Mouse (Mus musculus) left cerebral cortex, postnatal 14 days (tissue): ENCODE results near the gene Nlrc5. TPM values are rescaled to one million over a fixed set of nuclear protein-coding genes. Genes with fewer than 3 reads are reported as not detected.
"Not testable (repeated sequence)": the region's sequence is repeated elsewhere in the genome, so short reads cannot be mapped to it uniquely, and the experiment has no call there.

Experiments used
- DNase-seq, 2 experiments: peaks; one replicate each; pipeline ENCODE4 v3.0.0; 2021 to 2022; ENCODE audit warnings: low spot score in 2 of 2, mixed read lengths in 1 of 2
- intact Hi-C: fragments of 180-260 bp; cut with DNase I; formaldehyde crosslinking; loops from one replicate; pipeline ENCODE4 v1.15.1; 2025
- long read RNA-seq, 2 experiments: library from polyadenylated mRNA; stranded (forward); transcript quantifications; one replicate each; pipeline ENCODE4 v2.0.0; 2021
- total RNA-seq, 2 experiments: library from RNA; stranded (reverse); gene quantifications; 2 replicates each; pipeline ENCODE4 v1.2.3; 2021

The Nlrc5 gene
- under 1 TPM; 0.24 to 0.30 TPM for total RNA-seq
- long read RNA-seq, experiment 1 = 0 reads
- long read RNA-seq, experiment 2 = 0 reads

DNA sequence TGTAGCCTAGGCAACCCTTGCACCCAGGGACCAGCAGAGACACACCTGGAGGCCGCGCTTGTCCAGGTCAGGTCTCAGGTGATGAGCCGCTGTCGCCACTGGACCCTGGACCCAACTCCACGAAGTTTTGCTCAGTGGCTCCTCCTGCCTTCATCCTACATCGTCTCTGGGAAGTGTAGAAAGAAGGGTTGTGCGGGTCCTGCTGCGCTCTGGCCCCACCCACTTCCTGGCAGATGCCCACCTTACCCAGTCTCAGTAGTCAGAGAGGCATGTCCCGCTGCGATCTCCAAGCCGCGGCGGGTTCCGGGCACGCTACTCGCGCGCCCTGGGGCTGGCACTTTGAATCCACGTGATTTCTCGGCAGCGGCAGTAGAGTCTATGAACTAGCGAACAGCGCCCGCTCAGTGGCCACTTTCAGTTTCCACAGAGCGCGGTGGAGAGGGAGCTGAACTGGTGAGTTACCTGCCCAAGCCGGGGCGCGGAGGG, at the start of gene Nlrc5:
Gene Nlrc5, plus strand, starts transcription at position 376 of the 486 bp plus-strand sequence.
- intact Hi-C loops = no loop called here
- DNase-seq = peak; percentile 9 to 50

DNA sequence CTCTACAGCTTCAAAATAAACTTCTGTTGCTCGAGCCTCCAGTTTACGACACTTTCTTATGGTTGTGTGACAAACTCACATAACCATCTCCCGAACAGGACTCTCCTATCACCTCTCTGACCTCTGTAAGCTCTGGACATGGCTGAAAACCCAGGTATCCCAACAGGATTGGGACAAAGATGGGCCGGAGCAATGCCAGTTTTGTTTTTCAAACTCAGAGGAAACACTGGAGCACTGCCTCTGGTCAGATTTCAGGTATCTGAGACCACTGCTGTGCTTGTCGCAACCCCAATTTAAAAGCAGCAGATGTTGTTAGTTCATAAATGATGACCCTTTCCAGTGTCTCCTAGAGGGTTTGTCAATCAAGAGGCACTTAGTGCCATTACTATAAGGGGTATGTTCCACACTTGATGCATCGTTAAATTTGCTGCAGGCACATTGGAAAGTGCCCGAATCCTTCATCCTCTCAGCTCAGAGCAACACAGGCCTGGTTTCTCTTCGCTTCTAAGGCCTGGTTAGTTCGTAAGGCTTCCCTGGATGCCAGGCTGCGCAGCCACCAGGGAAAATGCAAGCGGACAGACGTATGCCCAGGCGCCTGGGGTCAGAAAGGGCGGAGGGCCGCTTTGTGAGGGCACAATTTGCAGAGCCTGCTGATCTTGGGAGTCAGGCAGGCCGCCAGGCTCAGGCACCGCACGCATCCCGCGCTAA, 48.5 kb upstream of the Nlrc5 start:
- intact Hi-C loops = loop anchor here (5.0 kb wide), 1 partner anchor 43 kb away; no protein-coding TSS in a partner anchor
- no peak for DNase-seq

DNA sequence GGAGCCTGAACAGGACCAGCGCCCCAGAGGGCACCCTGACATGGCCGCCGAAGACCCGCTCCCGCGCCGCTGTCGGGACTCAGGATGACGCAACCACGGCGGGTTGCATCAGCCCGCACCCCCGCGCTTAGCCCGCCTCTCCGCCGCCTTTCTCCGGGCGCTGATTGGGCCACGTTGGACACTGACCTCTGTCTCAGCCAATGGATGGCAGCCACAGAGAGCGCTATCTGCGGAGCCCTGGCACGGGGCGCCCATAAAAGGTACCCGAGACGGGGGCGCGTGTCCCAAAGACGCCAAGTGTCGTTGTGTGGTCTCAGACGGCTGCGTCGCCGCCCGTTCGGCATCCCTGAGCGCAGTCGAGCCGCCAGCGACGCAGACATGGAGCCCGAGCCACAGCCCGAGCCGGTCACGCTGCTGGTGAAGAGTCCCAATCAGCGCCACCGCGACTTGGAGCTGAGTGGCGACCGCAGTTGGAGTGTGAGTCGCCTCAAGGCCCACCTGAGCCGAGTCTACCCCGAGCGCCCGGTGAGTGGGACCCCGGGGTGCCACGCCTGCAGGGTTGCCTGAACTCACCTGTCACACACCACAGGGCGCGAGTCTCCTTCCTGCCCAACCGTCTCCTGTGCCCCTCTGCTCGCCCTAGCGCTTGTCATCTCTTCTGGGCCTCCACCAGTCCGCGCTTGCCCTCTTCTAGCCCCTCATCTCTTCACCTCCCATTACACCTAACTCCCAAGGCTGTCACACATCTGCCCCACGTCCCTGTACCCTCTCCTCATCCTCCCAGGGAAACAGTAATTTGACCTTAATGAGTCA, 47.7 kb upstream of the Nlrc5 start, which contains the start of gene Herpud1:
Gene Herpud1, plus strand, starts transcription at position 225 of the 813 bp plus-strand sequence.
- DNase-seq = peak; percentile 98 to 99
- intact Hi-C loops = loop anchor here (5.0 kb wide), 1 partner anchor 44 kb away; no protein-coding TSS in a partner anchor

DNA sequence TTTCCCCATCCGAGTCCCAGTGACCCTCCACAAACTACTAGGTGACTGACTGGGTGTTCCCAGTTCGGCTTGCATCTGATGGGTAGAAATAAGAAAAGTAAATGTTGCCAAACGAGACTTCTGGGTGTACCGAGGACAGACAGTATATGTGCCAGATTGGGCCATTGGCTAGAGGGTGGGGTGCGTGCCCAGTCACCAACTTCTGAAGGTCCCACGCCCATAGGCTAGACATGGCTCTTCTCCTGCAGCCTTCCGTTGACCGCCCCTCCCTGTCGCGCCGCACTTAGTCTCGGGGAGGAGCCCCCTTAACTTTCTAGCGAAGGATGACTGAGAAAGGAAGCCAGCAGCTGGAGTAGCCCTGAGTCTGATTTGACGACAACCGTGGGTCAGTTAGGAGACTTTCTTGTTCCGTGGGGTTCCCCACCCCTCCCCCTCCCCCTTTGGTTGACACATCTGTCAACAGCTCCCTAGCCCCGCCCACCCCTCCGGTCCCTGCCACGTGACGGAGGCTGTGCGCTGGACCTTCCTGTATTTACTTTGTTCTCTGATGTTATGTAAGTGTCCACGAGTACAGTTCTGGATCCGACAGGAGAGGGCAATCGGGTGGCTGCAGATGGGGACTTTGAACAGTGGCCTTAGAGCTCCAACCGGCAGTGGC, 47.0 kb upstream of the Nlrc5 start:
- intact Hi-C loops = loop anchor here (5.0 kb wide), 1 partner anchor 45 kb away; no protein-coding TSS in a partner anchor
- DNase-seq = peak; percentile 66 to 89

DNA sequence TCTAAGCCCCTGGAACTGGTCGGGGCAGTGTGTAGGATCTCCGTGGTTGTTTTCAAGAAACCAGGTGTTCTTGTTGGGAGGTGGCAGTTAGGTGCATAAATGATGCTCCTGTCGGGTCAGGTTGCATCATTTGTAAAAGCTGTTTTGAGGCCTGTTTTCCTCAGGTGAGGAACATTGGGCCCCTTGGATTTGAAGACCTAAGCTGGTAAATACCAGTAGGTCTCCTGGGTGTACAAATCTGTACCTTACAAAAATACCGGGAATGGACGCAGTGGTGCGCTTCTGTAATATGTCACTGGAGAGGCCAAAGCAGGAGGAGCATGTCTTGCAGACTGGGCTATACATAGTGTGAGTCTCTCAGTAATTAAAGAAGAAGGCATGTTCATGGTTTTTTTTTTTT, 46.4 kb upstream of the Nlrc5 start:
- no peak for DNase-seq

DNA sequence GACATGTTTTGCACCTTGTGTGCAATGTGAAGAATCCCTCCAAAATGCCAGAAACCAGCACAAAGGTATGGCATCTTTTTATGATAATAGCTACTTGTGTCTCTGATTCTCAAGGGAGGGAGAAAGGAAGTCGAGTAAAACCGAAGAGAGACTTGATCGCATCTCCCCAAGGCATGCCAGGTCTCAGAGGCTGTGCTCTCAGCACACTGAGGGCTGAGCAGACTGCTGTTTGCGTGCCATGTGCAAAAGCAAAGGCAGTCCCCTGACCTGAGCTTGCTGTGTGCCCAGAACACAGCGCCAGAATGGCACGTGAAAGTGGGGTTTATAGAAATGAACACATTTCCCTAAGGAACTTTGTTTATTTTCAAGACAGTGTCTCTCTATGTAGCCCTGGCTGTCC, 44.6 kb upstream of the Nlrc5 start:
- intact Hi-C loops = loop anchor here (5.0 kb wide), 1 partner anchor 47 kb away; no protein-coding TSS in a partner anchor
- DNase-seq = no peak

More for the DNA sequence above, 46.4 kb upstream of the Nlrc5 start:
- intact Hi-C loops = loop anchor here (5.0 kb wide), 1 partner anchor 45 kb away; no protein-coding TSS in a partner anchor

DNA sequence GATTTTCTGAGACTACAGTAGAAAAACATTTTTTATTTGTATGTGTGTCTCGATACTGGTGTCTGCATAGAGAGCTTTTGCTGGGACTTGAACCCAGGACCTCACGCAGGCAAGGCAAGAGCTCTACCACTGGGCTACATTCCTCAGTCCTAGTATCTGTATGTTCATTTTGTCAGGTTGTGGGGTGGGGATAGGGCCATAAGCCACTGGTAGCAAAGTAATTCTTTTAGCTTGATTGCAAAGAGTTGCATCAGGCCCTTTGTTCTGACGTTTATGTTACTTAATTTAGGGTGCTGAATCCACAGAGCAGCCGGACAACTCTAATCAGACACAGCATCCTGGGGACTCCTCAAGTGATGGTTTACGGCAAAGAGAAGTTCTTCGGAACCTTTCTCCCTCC, 43.7 kb upstream of the Nlrc5 start:
- DNase-seq = no peak
- intact Hi-C loops = no loop called here

DNA sequence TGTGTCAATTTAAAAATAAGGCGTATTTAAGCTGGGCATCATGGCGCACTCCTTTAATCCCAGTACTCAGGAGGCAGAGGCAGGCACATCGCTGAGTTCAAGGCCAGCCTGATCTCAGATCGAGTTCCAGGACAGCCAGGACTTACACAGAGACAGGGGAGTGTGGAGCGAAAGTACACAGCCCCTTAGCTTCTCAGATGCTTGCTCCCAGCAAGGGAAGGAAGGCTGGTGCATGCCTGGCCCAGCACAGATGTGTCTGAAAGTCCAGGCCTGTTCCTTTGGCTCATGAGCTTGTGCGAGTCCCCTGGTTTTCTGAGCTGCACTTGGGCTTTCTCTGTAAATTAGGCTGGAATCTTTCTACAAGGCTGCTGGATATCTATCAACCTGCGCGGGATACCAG, 43.2 kb upstream of the Nlrc5 start:
- intact Hi-C loops = no loop called here

DNA sequence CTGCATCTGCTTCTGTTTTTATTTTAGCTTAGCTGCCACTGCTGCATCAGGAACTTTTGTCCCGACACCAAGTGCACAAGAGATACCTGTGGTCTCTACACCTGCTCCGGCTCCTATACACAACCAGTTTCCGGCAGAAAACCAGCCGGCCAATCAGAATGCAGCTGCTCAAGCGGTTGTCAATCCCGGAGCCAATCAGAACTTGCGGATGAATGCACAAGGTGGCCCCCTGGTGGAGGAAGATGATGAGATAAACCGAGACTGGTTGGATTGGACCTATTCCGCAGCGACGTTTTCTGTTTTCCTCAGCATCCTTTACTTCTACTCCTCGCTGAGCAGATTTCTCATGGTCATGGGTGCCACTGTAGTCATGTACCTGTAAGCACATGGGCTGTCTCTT, 42.0 kb upstream of the Nlrc5 start:
- intact Hi-C loops = no loop called here
- peak; percentile 56 to 77 for DNase-seq

More for the DNA sequence above, 43.2 kb upstream of the Nlrc5 start:
- no peak for DNase-seq

DNA sequence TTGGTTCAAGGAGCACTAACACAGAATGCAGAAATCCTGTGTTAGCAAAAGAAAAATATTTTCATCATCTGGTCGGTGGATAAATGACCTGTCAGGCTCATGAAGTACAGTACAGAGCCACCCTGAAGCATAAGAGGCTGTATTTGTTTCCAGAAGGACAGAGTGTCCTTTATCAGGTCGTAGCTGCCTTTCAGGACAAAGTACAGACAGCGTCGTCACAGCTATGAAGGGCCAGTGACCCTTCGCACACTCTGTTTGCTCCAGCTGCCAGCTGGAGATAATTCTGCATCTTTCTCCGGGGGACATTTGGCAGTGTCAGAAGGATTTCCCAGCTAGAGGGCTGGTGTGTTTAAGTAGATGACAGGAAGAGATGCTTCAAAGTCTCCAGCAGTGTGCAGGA, 41.5 kb upstream of the Nlrc5 start:
- intact Hi-C loops = no loop called here
- DNase-seq = no peak

DNA sequence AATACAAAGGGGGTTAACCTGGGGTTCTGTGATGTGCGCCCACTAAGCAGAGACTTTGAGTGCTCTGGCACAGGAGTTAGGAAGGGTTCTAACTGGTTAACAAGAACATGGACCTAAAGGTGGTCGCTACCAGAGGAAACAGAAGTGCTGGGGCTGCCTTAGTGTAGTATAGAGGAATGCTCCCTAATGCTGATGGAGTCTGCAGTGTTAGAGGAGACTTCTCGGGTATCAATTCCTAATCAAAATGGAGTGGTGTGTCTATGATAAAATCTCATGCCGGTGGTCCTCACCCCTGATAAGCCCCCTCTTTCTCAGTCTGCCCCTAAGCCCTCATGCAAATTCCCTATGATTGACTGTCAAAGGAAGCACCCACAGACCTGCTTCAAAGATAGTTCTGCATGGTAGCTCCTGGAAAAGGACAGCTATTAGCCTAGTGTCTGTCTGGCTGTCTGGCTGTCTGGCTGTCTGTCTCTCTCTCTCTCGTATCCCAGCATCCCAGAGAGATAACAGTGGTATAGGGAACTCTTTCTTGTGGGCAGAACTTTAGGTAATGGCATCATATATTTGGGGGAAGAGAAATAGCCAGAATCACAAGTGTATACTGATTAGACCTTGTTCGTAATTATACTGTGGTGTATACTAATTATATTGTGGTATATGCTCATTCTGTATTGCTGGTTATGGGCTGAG, 38.2 kb upstream of the Nlrc5 start:
- DNase-seq = no peak
- intact Hi-C loops = loop anchor here (2.0 kb wide), 1 partner anchor 53 kb away; no protein-coding TSS in a partner anchor

DNA sequence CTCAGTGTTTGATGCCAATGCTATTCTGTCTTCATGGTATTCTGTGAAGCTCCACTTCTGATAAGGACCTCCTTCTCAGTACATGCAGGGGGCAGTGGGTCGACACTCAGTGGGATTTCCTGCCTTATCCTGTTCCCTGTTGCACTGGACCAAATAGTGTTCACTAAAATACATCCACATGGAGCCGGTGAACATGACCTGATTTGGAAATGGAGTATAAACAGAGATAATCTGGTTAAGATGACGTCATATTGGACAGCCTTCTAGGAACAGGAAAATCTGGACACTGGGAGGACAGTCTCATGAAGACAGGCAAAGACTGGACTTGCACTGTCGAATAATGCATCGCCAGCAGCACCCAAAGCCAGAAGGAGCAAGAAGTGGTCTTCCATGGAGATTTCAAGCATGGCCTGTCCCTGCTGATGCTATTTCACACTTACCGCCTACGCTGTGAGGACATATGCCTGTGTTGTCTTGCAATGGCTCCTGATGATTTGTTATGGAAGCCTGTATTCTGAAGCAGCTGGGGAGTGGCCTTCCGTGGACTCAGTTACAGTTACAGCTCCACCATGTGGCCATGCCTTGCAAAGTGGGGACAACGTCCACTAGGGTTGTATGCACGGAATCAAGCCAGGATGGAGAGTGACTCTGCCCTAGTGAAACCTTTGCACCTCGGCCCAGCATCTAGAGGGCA, 37.0 kb upstream of the Nlrc5 start:
- DNase-seq = peak; percentile 49 to 75

DNA sequence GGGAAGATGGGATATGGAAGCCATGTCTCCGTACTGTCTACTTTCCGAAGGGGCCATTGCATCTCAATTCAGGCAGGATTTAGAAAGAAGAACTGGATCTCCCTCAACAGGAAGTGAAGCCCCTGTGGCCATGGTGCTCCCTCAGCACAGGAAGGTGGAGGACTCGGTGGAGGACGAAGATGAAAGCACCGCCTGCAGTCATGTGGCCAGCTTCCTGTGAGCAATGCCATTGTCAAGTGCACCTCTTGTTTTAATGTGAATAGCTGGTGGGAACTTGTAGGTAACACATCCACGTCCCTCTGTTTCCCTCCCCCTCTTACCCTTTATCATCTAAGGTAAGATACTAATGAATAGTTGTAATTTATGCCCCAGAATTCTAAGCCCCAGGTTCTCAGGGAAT, 35.6 kb upstream of the Nlrc5 start:
- intact Hi-C loops = no loop called here

More for the DNA sequence above, 37.0 kb upstream of the Nlrc5 start:
- intact Hi-C loops = loop anchor here (2.0 kb wide), 1 partner anchor 54 kb away; no protein-coding TSS in a partner anchor

DNA sequence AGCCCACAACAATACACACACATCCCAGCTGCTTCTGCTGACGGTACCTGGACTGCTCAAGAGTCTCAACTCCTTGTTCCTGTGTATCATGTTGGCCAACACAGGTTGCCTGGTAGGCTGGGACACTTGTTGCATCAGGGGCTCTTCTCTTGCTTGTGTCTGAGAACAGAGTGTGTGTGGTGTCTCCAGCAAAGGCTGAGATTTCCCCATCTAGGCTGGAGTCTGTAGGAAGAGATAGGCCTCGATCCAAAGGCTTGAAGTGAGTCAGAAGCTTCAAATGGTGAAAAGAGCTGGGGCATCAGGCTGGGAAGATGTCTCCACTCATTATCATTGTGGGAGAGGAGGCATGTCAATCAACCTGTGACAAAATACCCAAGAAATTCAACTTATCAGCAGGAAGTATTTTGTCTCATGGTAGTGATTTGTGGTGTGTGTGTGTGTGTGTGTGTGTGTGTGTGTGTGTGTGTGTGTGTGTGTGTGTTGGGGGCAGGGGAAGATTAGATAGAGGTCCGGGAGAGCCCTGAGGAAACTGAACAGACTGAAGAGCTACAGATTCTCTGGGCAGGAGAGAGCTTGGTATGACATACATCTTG, 34.7 kb upstream of the Nlrc5 start:
- no peak for DNase-seq
- intact Hi-C loops = no loop called here

More for the DNA sequence above, 35.6 kb upstream of the Nlrc5 start:
- DNase-seq = no peak

DNA sequence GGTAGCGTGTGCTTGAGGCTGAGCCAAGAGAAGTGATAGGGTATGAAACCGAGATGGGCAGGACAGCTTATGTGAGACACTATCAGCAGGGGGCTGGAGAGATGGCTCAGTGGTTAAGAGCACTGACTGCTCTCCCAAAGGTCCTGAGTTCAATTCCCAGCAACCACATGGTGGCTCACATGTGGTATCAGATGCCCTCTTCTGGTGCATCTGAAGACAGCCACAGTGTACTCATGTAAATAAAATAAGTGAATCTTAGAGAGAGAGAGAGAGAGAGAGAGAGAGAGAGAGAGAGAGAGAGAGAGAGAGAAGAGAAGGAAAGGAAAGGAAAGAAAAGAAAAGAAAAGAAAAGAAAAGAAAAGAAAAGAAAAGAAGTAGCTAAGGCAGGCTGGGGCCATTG, 34.2 kb upstream of the Nlrc5 start:
- DNase-seq, intact Hi-C loops: not testable (repeated sequence)

DNA sequence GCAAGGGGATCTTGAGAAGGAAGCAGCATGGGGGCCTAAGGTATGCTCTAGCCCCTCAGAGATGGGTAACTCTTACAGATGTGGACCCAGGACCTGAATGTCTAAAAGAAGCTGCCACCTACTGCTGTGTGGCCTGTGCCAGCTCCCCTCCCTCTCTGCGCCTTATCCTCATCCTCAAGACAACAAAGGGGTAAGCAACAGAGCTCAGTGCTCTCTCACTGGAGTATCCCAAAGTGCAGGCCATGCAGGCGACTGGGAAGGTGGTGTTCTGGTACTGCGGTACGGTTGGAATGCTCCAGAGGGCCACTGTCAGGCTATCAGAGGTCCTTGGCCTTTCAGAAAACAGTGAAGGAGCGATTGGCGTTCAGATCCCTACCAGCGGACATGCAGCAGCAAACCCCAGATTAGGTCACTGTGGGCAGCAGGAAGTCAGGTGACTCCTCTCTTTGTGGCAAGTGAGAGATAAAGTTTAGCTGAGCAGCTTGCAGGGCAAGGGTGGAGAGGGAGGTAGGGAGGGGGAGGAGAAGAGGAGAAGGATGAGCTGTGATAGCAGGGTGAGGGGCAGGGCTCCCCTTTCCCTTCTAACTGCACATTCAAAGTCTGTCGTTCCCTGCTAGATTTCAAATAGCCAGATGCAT, 25.6 kb upstream of the Nlrc5 start:
- no peak for DNase-seq
- intact Hi-C loops = no loop called here

DNA sequence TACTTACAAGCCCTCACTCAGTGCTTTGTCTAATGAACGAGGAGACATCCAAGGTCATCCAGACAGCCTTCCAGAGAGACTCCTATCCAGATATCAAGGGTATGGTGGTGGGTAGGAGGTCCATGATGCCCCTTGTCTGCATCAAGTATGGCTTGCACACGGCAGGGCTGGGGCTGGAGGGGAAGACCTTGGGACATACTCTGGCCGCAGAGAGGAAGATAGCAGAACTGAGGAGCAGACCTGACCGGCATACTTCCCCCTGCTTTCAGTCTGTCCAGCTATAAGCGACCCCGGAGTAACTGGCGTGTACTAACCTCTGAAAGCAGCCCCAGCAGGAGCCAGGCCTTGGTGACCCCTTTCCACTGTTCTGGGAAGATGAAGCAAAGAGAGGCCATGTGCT, 24.6 kb upstream of the Nlrc5 start:
- intact Hi-C loops = no loop called here
- no peak for DNase-seq
